Mouse (Mus musculus): ENCODE results near the gene Eif3i.
A peak's percentile ranks its signal among the peaks of the same experiment; 100 is the strongest.

The Eif3i gene

GRCm38 (mm10) chr4:129618786-129619691 lies 18.6 kb upstream of the Eif3i start, which contains the start of gene Iqcc:
Gene Iqcc, minus strand, starts transcription at chr4:129619099.
- peak; percentile 95 for DNase-seq (ENCODE audit: low spot score)

GRCm38 (mm10) chr4:129618031-129618430 lies 17.6 kb upstream of the Eif3i start:
- DNase-seq (ENCODE audit: low spot score), result no peak

- DNase-seq (ENCODE audit: low spot score), result no peak
These were observed 16.7 kb upstream of the Eif3i start for GRCm38 (mm10) chr4:129617121-129617641.

- DNase-seq (ENCODE audit: low spot score), result no peak
These were observed 16.2 kb upstream of the Eif3i start for GRCm38 (mm10) chr4:129616631-129617030.

- no peak for DNase-seq (ENCODE audit: low spot score)
These were observed 15.4 kb upstream of the Eif3i start for GRCm38 (mm10) chr4:129615801-129616290.

- no peak for DNase-seq (ENCODE audit: low spot score)
These were observed 13.6 kb upstream of the Eif3i start, which contains the start of gene Dcdc2b for GRCm38 (mm10) chr4:129614093-129614492. Gene Dcdc2b, minus strand, starts transcription at chr4:129614257.

- no peak for DNase-seq (ENCODE audit: low spot score)
These were observed 10.0 kb upstream of the Eif3i start for GRCm38 (mm10) chr4:129610472-129610871.

GRCm38 (mm10) chr4:129610026-129610425 lies 9.6 kb upstream of the Eif3i start:
- DNase-seq (ENCODE audit: low spot score), result no peak

GRCm38 (mm10) chr4:129609139-129609631 lies 8.7 kb upstream of the Eif3i start:
- no peak for DNase-seq (ENCODE audit: low spot score)

GRCm38 (mm10) chr4:129608426-129609025 lies 8.1 kb upstream of the Eif3i start:
- DNase-seq (ENCODE audit: low spot score), result peak; percentile 65

- no peak for DNase-seq (ENCODE audit: low spot score)
These were observed 11.6 kb downstream of the Eif3i start for GRCm38 (mm10) chr4:129588865-129589264.

GRCm38 (mm10) chr4:129586943-129587342 lies 13.5 kb downstream of the Eif3i start:
- no peak for DNase-seq (ENCODE audit: low spot score)

GRCm38 (mm10) chr4:129585773-129586172 lies 14.7 kb downstream of the Eif3i start:
- DNase-seq (ENCODE audit: low spot score), result no peak

- DNase-seq (ENCODE audit: low spot score), result peak; percentile 84
These were observed 15.4 kb downstream of the Eif3i start for GRCm38 (mm10) chr4:129584884-129585608.

- no peak for DNase-seq (ENCODE audit: low spot score)
These were observed 16.1 kb downstream of the Eif3i start for GRCm38 (mm10) chr4:129584370-129584769.

GRCm38 (mm10) chr4:129582251-129582650 lies 18.2 kb downstream of the Eif3i start:
- no peak for DNase-seq (ENCODE audit: low spot score)

- DNase-seq (ENCODE audit: low spot score), result no peak
These were observed 20.1 kb downstream of the Eif3i start for GRCm38 (mm10) chr4:129580347-129580746.

- DNase-seq (ENCODE audit: low spot score), result no peak
These were observed 22.0 kb downstream of the Eif3i start, which contains the start of gene Fam167b for GRCm38 (mm10) chr4:129578466-129578865. Gene Fam167b, minus strand, starts transcription at chr4:129578549.

GRCm38 (mm10) chr4:129577688-129578087 lies 22.8 kb downstream of the Eif3i start:
- no peak for DNase-seq (ENCODE audit: low spot score)

- DNase-seq (ENCODE audit: low spot score), result peak; percentile 72
These were observed 23.5 kb downstream of the Eif3i start for GRCm38 (mm10) chr4:129576863-129577491.

- no peak for DNase-seq (ENCODE audit: low spot score)
These were observed 25.1 kb downstream of the Eif3i start for GRCm38 (mm10) chr4:129575171-129575844.
